Mouse (Mus musculus): ENCODE results near the gene Amh.

- TF ChIP-seq POLR2A (IDR thresholded peaks at IDR 0.05; ENCODE audit: low read depth, low read length) (no peak), CTCF (IDR thresholded peaks at IDR 0.05; ENCODE audit: extremely low read depth, insufficient read depth, insufficient read length, insufficient replicate concordance) (no peak)
These were observed 19.1 kb upstream of the Amh start for GRCm38 (mm10) chr10:80785963-80786362.

Measured in spleen, adult 2 months (tissue).